Mouse (Mus musculus) kidney, adult 18-20 months (tissue): ENCODE measurements around the gene Rtp3.
A peak's percentile ranks its signal among the peaks of the same experiment; 100 is the strongest.

Experiments
- DNase-seq: peaks from one replicate; pipeline ENCODE4 v3.0.0; 2021

The Rtp3 gene

DNA sequence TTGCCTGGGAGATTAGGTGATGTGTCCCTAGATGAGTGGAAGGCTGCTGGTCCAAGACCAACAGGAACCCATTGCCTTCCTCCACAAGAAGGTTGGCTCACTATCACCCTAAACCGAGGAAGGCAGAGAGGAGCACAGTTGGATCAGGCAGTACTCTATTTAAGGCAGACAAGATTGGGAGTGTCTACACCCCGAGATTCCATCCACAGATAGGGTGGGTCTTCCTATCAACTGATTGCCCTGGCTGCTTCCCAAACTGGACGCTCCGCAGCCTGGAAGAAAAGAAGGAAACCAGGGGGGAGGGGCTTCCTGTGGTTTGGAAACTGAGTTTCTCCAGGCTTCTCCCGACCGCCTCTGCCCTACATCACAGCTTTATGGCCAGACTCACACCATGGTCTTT, at the start of gene Rtp3:
Gene Rtp3, minus strand, starts transcription at position 380 of the 400 bp plus-strand sequence.
- peak; percentile 51 for DNase-seq

DNA sequence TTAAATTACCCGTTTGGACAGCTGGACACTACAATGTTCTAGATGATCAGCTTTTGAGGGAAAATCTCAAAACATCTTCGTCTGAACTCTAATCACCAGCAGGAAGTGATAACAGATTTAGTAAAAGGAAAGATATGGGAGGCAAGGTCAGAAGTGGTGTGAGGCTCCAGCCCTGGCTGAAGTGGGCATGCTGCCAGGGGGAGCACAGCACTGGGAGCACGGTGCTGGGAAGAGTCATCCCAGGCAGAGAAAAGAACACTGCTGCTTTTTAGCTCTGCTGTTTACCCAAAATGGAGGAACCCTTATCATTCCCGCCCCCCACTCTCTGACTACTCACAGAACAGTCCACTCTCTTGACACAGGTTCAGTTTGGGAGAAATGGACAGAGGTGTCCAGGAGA, 49.6 kb upstream of the Rtp3 start:
- DNase-seq = peak; percentile 40

DNA sequence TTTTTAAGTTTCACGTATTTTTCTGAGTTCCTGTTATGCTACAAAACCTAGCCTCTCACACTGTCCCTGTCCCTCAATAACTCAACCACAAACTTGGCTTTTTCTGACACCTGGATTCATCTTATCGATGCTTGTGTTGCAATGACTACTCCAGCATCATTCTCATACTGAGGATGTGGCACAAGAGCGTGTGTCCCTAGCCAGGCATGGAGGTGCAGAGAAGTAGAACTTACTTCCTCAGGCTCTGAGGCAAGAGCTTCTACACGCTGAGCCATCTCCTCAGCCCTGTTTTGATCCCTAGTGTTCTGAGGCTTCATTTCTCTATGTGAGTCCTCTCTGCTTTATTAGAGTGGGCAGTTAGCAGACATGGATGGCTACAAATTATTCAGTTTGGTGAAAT, 43.3 kb upstream of the Rtp3 start:
- DNase-seq = no peak

DNA sequence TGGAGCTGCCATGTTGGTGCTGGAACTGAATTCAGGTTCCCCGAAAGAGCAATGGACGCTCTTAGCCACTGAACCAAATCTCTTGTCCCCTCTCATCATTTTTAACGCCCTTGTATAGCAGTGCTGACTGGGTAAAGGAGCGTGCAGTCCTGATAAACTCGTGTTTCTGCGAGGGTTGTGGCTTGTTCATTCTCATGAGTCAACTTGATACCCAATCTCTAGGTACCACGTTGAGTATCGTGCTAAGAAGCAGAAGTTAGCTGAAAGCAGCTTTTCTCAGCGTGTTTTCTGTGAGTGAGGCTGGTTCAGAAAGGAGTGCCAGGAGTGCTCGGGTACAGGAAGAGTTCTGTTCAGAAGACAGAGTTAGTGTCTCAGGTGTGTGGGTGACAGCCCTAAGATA, 36.4 kb upstream of the Rtp3 start:
- DNase-seq = no peak

DNA sequence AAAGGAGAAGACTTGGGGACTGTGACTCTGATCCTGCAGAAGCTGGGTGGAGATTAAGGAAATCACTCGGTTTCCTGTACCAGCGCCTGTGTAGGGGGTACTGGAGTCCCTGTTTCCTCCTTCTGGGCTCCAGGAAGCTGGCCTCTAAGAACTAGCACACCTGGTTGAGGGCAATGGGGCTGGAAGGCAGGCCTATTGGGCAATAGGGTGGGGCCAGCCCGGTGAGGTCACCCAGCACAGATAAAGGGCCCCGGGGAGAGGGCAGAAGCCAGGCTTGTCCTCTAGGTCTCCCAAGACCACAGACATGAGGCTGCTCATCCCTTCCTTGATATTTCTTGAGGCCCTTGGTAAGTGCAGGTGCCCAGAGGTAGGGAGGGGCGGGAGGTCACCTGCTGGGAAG, 28.6 kb upstream of the Rtp3 start, which contains the start of gene Ltf:
Gene Ltf, plus strand, starts transcription at position 250 of the 400 bp plus-strand sequence.
- DNase-seq = no peak

DNA sequence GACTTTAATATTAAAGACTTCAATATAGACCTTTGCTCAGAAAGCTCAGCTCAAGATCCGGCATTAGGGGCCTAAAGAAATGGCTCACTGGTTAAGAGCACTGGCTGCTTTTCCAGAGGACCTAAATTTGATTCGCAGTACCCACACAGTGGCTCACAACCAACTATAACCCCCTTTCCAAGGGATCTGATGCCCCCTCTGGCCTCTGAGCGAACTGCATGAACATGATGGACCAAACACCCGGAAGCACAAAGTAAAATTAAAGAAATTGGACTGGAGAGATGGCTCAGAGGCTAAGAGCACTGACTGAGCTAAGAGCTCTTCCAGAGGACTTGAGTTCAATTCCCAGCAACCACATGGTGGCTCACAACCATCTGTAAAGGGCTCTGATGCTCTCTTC, 25.3 kb upstream of the Rtp3 start:
- DNase-seq = no peak

DNA sequence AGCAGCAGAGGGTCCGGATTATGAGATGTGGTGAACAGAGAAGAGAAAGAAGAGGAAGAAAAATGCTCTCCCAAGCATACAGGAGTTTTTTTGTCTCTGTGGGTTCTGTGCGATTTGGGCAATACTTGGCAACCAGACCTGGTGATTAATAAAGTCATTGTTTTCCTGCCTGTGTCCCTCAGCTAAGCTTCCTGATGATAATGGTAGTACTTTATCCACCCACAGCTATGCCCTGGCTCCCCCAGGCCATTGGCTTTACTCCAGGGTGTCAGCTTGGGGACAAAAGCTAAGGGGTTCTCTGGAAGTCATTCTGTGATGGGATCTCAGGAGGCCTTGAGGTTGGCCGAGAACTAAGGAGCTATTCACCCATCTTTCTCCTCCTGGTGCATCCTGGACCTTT, 21.7 kb upstream of the Rtp3 start:
- no peak for DNase-seq

DNA sequence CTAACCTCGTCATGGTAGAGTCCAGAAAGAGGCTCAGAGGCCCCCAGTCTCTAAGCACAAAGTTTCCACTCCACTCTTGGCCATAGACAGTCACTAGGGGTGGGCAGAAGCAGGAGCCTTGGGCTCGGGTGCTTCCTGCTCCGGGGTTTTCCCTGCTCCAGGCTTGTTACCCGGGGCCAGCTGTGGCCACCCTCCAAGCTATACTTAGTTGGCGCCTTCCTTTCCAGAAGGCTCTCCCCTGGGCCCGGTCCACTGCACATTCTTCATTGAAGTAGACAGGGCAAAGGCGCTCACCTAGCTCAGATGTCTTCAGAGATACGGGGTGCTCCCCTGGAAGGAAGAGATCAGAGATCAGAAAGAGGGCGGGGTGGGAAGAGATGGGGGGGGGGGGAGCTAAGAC, 21.2 kb upstream of the Rtp3 start:
- DNase-seq = peak; percentile 32

DNA sequence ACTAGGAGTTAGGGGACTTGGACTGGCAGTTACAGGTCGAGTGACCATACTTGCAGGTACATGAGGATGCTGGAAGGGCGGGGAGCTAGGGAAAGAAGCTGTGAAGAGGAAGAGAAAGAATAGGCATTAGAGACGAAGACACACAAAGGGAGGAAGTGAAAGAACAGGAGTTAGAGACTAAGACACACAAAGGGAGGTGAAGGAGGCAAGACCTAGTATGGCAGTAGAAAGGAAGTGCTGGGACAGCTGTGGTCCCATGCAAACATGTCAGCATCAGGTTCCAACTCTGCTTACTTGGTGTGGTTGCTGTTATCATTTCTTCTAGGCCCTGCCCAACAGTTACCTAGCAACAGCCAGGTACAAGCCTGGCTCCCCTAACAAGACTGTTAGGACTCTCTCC, 19.4 kb upstream of the Rtp3 start:
- DNase-seq = no peak

DNA sequence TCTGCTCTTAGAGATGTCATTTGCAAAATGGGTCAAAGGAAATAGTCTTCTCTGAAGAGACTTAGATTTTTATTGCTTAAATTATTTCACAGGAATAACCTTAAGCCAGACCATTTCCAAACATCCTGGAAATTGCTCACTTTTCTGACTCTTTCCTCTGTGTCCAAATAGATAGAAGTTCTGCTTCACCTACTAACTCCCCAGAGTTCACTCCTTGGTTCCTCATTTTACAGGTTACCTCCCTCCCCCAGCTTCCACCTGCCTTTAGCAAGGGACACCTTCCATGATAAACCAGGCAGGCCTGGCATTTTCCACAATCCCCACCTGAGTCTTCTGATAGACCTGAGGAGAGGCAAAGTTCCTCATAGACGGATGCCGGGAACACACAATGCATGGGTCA, 16.2 kb upstream of the Rtp3 start:
- DNase-seq = no peak

DNA sequence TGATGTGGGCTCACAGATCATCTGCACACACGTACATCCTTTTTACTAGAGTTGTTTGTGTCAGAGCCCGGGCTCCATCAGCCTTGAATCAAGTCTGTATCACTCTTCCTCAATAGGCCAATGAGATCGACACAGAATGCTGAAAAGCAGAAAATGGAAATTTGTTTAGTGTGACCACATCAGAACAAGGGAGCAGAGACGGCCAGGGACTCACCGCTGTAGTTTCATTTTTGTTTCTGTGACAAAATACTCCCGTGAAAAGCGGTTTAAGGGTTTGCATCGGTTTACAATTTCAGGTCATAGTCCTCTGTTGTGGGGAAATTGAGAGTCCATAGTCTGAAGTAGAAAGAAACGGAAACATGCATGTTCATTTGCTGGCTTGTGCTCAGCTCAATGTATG, 12.9 kb upstream of the Rtp3 start:
- DNase-seq = no peak

DNA sequence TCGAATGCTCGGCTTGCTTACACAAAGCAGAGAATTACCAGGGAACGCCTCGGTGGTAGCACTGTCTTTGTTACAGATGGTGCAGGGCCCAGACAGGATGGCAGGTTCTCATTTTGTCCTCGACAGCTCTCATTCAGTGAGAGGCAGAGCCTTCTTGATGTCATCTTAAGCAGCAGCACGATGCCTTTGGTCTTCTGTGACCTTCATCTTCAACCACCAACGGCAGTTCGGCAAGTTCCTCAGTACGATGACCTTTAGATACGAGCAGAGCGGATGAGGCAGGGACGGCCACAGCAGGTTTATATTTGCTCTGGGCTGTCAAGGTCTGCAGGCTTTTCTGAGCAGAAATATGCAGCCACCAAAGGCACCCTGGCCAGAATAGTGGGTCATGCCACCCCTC, 11.2 kb upstream of the Rtp3 start:
- DNase-seq = no peak

DNA sequence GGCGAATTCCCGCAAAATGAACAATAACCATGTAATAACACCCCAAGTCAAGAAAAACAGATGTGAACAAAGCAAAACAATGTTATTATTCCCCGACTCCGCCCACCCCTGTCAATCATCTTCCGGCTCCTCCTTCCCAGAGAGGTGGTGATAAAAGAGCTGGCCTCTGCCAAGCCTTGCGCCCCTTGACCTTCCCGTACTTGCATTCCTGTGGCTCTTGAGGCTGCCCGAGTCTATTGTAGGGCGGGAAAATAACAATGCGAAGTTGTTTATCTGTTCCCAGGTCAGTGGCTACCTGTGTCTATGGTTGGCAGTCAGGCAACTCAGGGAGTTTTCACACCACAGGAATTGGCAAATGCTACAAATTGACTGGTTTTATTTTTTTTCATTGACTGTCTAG, 9.5 kb upstream of the Rtp3 start:
- peak; percentile 45 for DNase-seq

DNA sequence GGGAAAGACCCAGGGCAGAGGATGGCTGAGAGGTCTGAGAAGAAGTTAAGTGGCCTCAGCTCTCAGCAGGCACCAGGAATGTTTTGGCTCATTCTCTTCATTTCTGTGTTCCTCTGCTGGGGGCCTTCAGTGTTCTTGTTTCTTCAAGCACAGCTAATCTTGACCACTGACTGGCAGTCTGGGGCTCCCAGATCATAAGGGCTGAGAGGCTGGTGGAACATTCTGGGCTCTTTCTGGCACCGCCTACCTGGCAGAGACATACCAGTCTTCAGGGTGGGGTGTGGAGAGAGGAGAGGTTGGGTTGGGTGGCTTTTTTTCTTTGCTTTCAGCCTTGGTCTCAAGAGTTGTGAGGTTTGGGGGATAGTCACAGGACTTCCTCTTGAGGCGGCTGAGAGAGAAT, 8.7 kb upstream of the Rtp3 start:
- no peak for DNase-seq

DNA sequence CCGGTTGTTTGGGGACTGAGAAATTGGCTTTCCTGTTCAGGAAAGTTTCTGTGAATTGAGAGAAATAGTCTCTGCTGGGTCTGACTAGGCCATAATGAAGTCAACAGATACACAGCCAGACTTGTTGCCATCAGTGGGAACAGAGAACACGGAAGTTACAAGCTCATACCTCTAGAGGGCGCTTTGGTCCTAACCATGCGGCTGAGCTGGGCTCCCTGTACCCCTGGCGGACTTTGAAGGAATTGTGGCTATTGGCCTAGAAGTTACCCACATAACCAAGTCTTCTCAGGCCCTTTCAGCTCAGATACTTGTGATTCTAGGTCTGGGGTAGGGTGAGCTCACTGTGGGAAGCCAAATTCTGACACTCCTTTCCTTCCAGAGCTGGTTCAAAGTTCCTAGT, 6.9 kb upstream of the Rtp3 start:
- DNase-seq = peak; percentile 71

DNA sequence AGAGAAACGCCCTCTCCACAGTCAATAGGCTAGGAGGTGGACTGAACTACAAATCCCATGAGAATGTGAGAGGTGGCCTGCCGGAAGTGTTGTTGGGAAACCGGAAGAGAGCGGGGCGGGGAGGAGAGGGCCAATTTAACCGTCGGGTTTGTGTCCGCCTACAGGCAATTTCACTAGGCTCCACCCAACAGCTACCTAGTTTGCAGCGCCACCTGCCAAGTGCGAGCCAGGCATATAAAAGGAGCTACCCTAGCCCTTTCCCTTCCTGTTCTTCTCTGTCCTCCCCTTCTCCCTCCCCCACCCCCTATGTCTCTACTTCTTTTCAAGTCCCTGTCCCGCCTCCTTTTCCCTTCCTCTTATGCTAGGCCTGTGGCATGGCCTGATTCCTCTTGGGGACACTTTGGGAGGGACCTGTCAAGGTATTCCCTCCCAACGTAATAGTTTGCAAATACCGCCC, 4.4 kb upstream of the Rtp3 start:
- DNase-seq = peak; percentile 83

DNA sequence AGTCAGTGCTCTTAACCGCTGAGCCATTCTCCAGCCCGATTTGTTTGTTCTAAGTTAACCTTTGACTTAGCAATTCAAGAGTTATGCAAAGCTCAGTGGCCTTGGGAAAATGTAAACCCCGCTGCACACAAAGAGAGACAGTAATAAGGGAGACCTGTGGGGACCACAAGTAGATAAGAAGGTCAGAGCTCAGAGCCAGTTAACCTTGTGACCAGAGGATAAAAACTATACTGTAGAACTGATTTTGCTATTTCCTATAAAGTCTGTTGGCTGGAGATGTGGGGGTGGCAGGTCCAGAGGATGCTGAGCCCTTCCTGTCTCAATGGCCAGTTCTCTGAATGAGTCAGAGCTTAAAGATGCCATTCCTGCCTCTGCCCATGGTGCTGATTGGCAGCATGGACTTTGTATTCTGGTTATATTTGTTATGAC, 2.9 kb upstream of the Rtp3 start:
- DNase-seq = no peak

DNA sequence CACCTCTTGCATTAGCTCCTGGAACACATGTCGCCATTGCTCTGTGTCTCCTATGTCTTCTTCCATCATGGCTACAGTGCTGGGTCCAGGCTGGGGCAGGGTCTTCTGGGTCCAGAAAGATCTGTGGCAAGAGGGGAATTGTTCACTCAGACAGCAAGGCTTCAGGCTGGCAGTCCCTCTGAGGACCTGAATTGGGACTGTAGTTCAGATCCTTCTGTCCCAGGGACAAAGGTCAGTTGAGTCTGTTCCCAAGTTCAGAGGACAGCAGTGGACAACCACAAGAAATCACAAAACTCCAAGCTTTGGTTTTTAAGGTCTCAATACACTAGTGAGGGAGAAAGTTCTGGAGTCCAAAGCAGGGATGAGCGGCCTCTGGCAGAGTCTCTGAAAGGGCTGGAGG, 840 bp downstream of the Rtp3 start:
- DNase-seq = no peak

DNA sequence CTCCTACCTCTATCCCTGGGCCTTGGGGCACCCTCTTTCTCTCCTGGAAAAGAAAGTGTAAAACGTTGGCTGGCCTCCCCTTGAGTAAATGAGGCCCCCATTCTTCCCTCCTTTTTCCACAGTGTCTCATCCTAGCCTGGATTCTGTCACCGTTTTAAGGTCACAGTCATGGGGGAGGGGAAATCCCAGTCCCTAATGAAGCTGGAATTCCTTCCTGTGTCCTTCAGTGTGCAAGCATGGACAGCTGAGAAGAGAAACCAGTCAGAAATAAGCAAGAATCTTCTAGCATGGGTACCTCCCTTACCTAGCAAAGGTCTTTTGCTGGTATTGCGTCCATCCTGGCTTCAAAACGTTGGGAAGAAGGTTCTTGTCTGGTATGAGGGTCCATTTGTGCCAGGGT, 1.2 kb downstream of the Rtp3 start:
- no peak for DNase-seq

DNA sequence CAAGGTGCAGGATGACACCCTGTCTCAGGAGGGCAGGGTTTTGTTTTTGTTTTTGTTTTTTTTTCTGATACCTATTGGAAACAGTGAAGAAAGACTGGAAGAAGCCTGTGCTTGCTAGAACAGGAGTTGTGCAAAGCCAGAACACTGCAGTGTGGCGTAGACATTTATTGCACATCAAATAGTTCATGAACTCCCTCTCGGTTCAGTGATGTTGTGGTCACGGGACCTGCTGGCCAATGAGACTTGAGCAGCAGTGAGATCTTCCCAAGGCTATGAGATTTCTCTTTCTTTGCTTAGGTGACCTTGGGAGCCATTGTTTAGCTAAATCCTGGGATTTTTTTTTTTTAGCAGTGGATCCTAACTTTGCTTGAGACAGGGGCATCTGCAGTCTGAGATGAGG, 2.3 kb downstream of the Rtp3 start:
- DNase-seq = no peak

DNA sequence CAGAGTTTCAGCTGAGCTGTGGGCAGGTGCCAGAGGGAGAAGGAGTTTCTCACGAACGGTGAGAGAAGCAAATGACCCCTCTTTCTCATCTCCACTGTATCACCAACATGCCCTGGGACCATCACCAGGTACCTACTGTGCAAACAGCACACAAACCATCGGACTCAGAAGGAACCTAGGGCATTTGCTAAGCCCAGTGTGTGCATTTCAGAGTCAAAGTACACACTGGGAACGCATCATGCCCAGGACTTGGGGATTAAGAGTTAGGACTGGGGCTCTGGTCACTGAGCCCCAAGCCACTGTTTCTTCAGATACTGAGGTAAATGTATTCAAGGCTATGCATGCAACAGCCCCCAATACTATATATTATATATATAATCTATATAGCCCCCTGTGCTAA, 3.1 kb downstream of the Rtp3 start:
- DNase-seq = no peak

DNA sequence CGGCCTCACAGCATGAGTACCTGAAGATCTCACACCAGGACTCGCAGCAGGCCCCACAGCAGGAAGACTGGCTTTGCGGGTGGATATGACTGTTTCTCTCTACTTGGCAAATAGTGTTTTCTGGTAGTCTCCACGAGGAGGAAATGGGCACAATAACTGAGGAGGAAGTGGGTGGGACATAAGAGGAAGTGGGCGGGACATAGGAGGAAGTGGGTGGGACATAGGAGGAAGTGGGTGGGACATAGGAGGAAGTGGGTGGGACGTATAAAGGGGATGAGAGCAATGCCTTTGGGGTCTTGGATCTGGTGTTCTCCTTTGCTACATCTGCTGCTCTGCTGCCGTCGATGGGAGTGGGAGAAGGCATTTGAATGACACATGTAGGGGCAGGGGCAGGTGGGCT, 4.4 kb downstream of the Rtp3 start:
- no peak for DNase-seq

DNA sequence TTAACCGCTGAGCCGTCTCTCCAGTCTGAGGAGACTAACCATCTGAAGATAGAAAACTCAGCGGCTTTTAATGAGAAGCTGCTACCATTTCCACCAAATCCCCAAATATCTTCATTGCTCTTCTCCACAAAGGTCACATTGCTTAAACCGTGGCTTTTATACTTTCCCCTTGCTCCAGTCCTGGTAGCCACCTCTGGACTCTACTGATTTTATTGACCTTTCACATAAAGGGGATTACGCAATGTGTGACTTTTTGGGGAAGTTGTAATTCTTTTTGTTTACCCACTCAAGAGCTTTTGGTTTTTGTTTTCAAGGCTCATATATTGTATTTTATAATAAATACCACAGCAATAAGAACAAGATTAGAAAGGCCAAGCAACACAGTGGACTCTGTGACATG, 4.8 kb downstream of the Rtp3 start:
- DNase-seq = no peak

DNA sequence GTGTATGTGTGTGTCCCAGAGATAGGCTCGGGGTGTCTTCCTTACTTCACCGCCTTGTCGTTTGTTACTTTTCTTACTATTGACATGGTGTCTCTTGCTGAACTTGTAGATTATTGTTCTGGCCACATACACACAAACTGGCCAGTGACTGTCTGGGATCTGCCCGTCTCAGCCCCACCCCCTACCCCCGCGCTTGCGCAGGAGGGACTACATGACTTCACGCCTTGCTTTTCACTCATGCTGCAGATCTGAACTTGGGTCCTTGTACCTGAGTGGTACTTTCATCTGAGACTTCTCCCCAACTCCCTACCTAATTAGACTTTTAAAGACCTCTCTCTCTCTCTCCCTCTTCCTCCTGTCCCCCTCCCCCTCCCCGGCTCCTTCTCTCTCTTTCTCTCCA, 6.3 kb downstream of the Rtp3 start:
- DNase-seq = no peak

DNA sequence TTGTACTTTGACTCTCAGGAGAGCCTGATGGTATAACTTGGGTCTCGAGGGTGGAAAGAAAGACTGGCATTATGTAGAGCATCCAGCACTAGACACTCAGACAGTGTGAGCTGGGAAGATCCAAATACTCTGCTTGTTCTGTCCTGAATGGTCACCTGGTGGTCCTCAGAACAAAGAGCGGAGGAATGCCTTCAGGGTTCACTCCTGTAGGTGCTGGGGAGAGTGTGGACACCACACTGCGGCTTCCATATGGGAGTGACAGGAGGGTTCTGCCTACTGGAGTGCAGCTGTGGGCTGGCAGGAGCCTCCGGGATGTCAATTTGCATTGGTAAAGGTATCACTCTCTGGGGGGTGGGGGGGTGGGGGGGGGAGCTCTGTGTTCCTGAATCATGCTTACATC, 8.0 kb downstream of the Rtp3 start:
- no peak for DNase-seq

DNA sequence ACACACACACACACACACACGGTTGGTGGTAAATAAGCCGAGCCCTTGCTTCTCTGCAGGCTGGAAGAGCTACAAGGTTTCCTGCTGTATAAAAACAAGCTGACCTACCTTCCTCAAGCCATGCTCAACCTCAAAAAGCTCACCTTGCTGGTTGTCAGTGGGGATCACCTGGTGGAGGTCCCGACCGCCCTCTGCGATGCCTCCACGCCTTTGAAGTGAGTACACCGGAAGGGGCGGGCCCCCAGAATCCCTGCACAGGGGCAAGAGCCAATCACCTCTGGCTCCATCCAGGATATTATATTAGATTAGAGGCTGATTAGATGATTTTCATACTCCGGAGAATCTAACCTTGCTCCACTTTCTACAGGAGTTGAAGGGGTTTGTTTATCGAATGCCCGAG, 11.0 kb downstream of the Rtp3 start:
- DNase-seq = no peak
